Mouse (Mus musculus) retina, postnatal 7 days (tissue): ENCODE measurements at regions not wholly inside any gene's neighbourhood (a gene's known extent, or its start where the extent isn't known, plus 50 kb on each side); places are given as distances from the start of the nearest gene placed in this dataset.

Experiments used
- DNase-seq: peaks from one replicate; pipeline ENCODE4 v3.0.0-alpha.2; 2012; ENCODE audit warnings: low read depth, low spot score

DNA sequence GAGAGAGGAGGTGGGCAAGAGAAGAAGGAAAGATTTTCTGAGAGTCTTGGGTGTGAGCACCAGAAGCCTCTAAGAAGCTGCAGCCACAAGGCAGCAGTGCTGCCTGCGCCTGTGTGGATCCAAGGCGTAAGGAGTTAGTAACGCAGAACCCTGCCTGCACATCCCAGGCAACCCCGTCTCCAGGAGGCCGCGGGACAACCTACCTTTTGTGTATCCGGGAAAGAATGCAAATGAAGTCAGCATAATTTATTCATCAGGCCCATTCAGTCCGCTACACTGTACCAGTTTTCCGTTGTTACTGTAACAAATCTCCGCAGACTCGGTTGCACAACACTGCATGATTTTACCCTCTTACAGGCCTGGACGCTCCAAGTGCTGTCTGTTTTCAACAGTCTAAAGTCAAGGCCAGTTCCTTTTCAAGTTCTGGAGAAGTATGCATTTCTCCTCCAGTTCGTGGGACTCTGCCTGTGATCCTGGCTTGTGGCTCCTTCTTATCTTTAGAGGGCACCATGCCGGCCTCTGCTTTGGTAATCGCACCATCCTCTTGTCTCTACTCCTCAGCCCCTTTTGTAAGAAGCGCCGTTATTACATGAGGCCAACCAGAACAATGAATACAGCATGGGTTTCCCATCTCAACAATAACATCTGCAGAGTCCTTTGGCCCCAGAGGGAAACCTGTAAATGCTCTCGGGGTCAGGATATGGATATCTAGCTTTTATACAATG, 133.8 kb downstream of the Nufip1 start:
- no peak for DNase-seq

GRCm38 (mm10) chr14:76245063-76245396, 134.3 kb downstream of the Nufip1 start:
- DNase-seq = no peak

DNA sequence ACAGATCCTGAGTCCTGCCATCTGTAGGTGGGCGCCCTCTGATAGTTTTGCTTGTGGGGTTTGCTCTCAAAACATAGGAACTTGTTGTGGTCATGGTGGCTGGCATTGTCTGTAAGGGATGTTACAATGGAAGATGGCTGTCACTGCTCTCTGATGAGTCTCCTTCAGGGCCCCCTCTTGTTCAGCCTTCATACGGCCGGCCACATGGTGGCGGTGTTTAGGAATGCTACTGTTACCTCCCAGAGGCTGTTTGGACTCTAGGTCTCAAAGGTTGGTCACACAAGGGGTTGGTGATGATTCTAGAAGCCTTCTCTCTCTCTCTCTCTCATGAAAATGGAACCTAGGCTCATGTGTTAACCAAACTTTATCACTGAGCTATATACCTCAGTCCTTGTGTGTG, 137.0 kb downstream of the Nufip1 start:
- DNase-seq = no peak

GRCm38 (mm10) chr14:76253850-76254249, 143.2 kb downstream of the Nufip1 start:
- DNase-seq = no peak

- DNase-seq = peak; percentile 37
These were observed 144.1 kb downstream of the Nufip1 start for GRCm38 (mm10) chr14:76254565-76255501.

- DNase-seq = no peak
These were observed 145.3 kb downstream of the Nufip1 start for GRCm38 (mm10) chr14:76255971-76256370.

GRCm38 (mm10) chr14:76258626-76259025, 147.9 kb downstream of the Nufip1 start:
- DNase-seq = no peak

GRCm38 (mm10) chr14:76260628-76261293, 150.1 kb downstream of the Nufip1 start:
- no peak for DNase-seq

GRCm38 (mm10) chr14:76263682-76264081, 151.1 kb upstream of the Tsc22d1 start:
- no peak for DNase-seq

DNA sequence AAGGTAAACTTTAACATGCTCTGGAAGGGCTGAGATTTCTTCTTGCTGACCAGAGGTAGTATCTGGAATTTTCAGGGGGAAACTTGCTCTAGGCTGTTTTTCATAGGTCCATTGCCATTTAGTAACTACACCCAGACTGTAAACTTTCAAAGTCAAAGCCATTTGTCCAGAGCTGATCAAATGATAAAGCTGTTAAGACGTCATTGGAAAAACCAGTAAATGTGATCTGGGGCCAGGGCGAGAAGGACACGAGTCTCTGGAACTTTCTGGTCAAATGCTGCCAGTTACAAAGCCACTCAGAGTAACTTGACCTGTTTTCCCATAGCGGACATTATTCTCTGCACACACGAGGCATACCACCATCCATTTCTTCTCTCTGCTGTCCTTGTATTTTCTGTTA, 148.9 kb upstream of the Tsc22d1 start:
- DNase-seq = no peak

GRCm38 (mm10) chr14:76266249-76266648, 148.5 kb upstream of the Tsc22d1 start:
- DNase-seq = no peak

- no peak for DNase-seq
These were observed 147.7 kb upstream of the Tsc22d1 start for GRCm38 (mm10) chr14:76267091-76267490.

DNA sequence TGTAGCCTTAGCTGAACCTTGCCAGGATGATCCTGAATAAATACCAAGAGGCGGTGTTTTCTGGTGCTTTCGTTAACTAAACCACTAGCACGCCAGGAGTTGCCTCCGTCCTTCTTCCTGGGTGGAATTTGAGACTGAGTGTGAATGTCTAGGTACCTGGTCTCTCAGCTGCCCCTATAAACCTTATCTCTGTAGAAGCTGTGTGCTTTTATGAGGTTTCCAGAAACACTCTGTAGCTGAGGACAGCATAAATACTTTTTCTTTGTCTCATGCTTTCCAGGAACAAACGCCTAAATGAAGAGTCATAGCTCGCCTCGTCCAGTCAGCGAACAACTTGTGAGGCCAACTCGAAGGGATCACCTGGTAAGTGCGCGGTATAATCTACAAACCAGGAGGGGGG, 143.6 kb upstream of the Tsc22d1 start:
- DNase-seq = no peak

DNA sequence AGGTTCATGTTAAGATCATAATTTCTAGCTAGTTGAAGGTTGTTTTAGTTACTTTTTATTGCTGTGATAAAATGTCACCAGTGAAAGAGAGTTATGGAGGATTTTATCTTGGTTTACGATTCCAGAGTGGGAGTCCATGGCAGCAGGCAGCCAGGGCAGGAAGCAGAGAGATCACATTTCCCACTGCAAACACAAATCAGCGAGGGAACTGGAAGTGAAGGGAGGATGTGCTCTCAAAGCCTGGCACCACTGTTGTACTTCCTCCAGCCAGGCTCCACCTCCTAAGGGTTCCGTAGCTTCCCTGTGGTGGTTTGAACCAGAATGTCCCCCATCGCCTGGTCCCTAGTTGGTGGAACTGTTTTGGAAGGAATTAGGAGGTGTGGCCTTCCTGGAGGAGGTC, 141.9 kb upstream of the Tsc22d1 start:
- no peak for DNase-seq

DNA sequence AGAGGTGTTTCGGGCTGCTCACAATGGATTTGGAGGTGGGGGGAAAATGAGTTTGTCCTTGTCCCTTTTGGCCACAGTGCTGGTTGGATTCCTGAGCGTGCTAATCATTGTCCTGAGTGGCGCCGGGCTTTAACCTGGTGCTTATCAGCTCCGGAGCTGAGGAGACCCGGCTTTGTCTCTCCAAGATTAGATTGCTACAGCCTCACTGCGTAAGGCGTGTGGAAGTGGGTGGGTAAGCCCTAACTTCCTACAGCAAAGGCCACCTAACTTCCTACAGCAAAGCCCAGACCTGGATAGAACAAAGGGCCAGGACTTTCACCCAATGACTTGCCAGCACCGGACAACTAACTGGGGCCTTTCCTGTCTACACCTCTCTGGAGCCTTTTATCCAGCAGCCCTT, 138.1 kb upstream of the Tsc22d1 start:
- no peak for DNase-seq

DNA sequence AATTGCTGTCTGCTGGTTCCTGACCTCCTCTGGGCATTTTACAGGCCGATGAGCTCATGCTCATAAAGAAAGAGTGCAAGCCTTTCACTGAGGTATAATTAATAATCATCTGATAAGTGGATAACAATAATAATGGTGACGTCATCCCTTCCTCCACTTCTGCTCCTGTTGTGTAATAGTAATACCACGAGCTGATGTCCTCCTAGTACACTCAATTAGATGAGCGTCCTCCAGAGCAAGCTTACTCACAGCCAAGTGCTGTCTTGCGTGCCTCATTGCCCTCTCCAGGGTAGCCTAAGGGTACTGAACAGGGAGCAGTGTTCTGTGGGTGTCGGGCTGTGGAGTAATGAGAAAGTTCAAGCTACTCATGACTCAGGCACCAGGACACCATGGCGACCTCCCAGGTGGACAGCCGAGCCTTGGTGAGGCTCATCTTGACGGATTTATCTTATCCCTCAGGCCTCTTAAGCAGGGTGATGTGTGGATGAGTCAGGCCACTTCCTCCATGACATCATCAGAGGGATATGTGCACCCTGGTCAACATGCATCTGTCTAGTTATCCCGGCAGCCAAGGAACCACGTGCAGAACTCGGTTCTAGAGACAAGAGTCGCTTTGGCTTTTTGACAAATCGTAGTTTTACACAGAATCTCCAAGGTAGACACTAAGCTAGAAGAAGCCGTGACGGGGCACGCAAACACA, 135.9 kb upstream of the Tsc22d1 start:
- DNase-seq = no peak

DNA sequence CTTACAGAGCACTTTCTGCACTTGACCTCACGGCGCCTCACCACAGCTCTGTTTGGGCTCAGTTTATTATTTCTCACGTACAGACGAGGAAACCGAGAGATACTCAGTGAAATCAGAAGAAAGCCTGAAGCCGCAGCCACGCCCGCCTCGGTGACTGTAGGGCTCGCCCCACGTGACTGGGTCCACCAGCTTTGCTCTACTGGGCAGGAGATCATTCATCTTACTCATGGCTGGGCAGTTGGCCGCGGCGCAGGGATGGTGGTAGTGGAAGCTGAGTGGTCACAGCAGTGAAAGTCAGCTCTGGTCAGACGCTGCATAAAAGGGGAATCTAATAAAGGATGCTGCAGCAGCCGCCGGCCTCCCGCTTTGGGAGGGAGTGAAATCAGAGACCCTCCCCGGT, 135.2 kb upstream of the Tsc22d1 start:
- DNase-seq = no peak

GRCm38 (mm10) chr14:76281867-76282266, 132.9 kb upstream of the Tsc22d1 start:
- DNase-seq = no peak

GRCm38 (mm10) chr14:76287768-76288167, 127.0 kb upstream of the Tsc22d1 start:
- DNase-seq = no peak

- no peak for DNase-seq
These were observed 124.3 kb upstream of the Tsc22d1 start for GRCm38 (mm10) chr14:76290401-76291018.

- no peak for DNase-seq
These were observed 122.5 kb upstream of the Tsc22d1 start for GRCm38 (mm10) chr14:76292211-76292610.
